Mouse (Mus musculus): ENCODE data around the gene Tsen15. TPM values are rescaled to one million over a fixed set of nuclear protein-coding genes. Genes with fewer than 3 reads are reported as not detected.
A peak's percentile ranks its signal among the peaks of the same experiment; 100 is the strongest.
"Not testable (repeated sequence)": the region's sequence is repeated elsewhere in the genome, so short reads cannot be mapped to it uniquely, and the experiment has no call there.

The Tsen15 gene
- polyA plus RNA-seq, 1 experiment from 2014 or later = 90.3 TPM

GRCm38 (mm10) chr1:152400556-152401540, 14.4 kb upstream of the Tsen15 start:
- WGBS = 15% methylated on average over 14 of the region's 14 CpGs
- DNase-seq = peak; percentile 18
- Histone ChIP-seq H3K4me1 (ENCODE audit: insufficient read depth) (no peaks in the 10 kb centered on the region), H3K4me3 (ENCODE audit: low read depth, low read length) (peak overlapping the region; percentile 58), H3K4me2 (peak overlapping the region; percentile 99), H3K27me3 (ENCODE audit: insufficient read depth, low read length) (peaks cover 17% of the 10 kb centered on the region), H3K9me3 (ENCODE audit: low read depth, low read length) (no peaks in the 10 kb centered on the region), H3K36me3 (ENCODE audit: insufficient read depth) (no peaks in the 10 kb centered on the region), H3K27ac (ENCODE audit: low read depth) (no peak overlapping the region), H3K9ac (peak overlapping the region; percentile 62)
- peak; percentile 15; the same call in 1 of the 2 replicates for ATAC-seq (ENCODE audit: insufficient read depth)
- no peak for TF ChIP-seq CTCF (IDR thresholded peaks at IDR 0.05; ENCODE audit: low read depth)

GRCm38 (mm10) chr1:152399790-152400555, 13.5 kb upstream of the Tsen15 start, which contains the start of gene Colgalt2:
Gene Colgalt2, plus strand, starts transcription at chr1:152399830.
- Histone ChIP-seq H3K4me3 (ENCODE audit: low read depth, low read length) (peak within 1 kb of the TSS; percentile 58), H3K27me3 (ENCODE audit: insufficient read depth, low read length) (peaks cover 17% of the 10 kb centered on the region), H3K36me3 (ENCODE audit: insufficient read depth) (no peaks in the 10 kb centered on the region), H3K4me1 (ENCODE audit: insufficient read depth) (no peaks in the 10 kb centered on the region), H3K9ac (peak within 1 kb of the TSS; percentile 62), H3K4me2 (peak within 1 kb of the TSS; percentile 99), H3K27ac (ENCODE audit: low read depth) (no peak within 1 kb of the TSS), H3K9me3 (ENCODE audit: low read depth, low read length) (no peaks in the 10 kb centered on the region)
- no peak for TF ChIP-seq CTCF (IDR thresholded peaks at IDR 0.05; ENCODE audit: low read depth)
- DNase-seq (peak; percentile 66), ATAC-seq (ENCODE audit: insufficient read depth) (peak; percentile 82)
- WGBS = under 1% methylated on average over 70 of the region's 70 CpGs

GRCm38 (mm10) chr1:152398708-152399107, 12.2 kb upstream of the Tsen15 start:
- Histone ChIP-seq H3K9me3 (ENCODE audit: low read depth, low read length) (no peaks in the 10 kb centered on the region), H3K36me3 (ENCODE audit: insufficient read depth) (no peaks in the 10 kb centered on the region), H3K4me2 (no peak overlapping the region), H3K27me3 (ENCODE audit: insufficient read depth, low read length) (peaks cover 17% of the 10 kb centered on the region), H3K4me3 (ENCODE audit: low read depth, low read length) (no peak overlapping the region), H3K27ac (ENCODE audit: low read depth) (no peak overlapping the region), H3K9ac (no peak overlapping the region), H3K4me1 (ENCODE audit: insufficient read depth) (no peaks in the 10 kb centered on the region)
- 47% methylated on average over 1 of the region's 1 CpGs for WGBS
- TF ChIP-seq CTCF (IDR thresholded peaks at IDR 0.05; ENCODE audit: low read depth) = no peak
- DNase-seq (no peak), ATAC-seq (ENCODE audit: insufficient read depth) (no peak)

- 65% methylated on average over 4 of the region's 4 CpGs for WGBS
- Histone ChIP-seq H3K27me3 (ENCODE audit: insufficient read depth, low read length) (no peaks in the 10 kb centered on the region), H3K4me2 (no peak overlapping the region)
Measured at GRCm38 (mm10) chr1:152394956-152395515, 8.5 kb upstream of the Tsen15 start.

GRCm38 (mm10) chr1:152394137-152394536, 7.6 kb upstream of the Tsen15 start:
- 91% methylated on average over 3 of the region's 3 CpGs for WGBS
- no peak overlapping the region for H3K4me3 ChIP-seq (ENCODE audit: low read depth, low read length)
- H3K27ac ChIP-seq (ENCODE audit: low read depth) = no peak overlapping the region
- no peaks in the 10 kb centered on the region for H3K27me3 ChIP-seq (ENCODE audit: insufficient read depth, low read length)
- DNase-seq (no peak), ATAC-seq (ENCODE audit: insufficient read depth) (no peak)
- H3K4me2 ChIP-seq = no peak overlapping the region
- no peak overlapping the region for H3K9ac ChIP-seq
- no peaks in the 10 kb centered on the region for H3K36me3 ChIP-seq (ENCODE audit: insufficient read depth)
- no peak for TF ChIP-seq CTCF (IDR thresholded peaks at IDR 0.05; ENCODE audit: low read depth)
- no peaks in the 10 kb centered on the region for H3K4me1 ChIP-seq (ENCODE audit: insufficient read depth)
- H3K9me3 ChIP-seq (ENCODE audit: low read depth, low read length) = no peaks in the 10 kb centered on the region

More at GRCm38 (mm10) chr1:152394956-152395515, 8.5 kb upstream of the Tsen15 start:
- no peak overlapping the region for H3K9ac ChIP-seq
- H3K4me3 ChIP-seq (ENCODE audit: low read depth, low read length) = no peak overlapping the region
- DNase-seq (peak; percentile 43), ATAC-seq (ENCODE audit: insufficient read depth) (no peak)
- no peak for TF ChIP-seq CTCF (IDR thresholded peaks at IDR 0.05; ENCODE audit: low read depth)
- no peaks in the 10 kb centered on the region for H3K4me1 ChIP-seq (ENCODE audit: insufficient read depth)
- H3K36me3 ChIP-seq (ENCODE audit: insufficient read depth) = no peaks in the 10 kb centered on the region
- no peaks in the 10 kb centered on the region for H3K9me3 ChIP-seq (ENCODE audit: low read depth, low read length)
- no peak overlapping the region for H3K27ac ChIP-seq (ENCODE audit: low read depth)

GRCm38 (mm10) chr1:152389271-152389670, 2.8 kb upstream of the Tsen15 start:
- Histone ChIP-seq H3K4me1 (ENCODE audit: insufficient read depth) (no peaks in the 10 kb centered on the region), H3K27me3 (ENCODE audit: insufficient read depth, low read length) (no peaks in the 10 kb centered on the region), H3K4me2 (no peak overlapping the region), H3K4me3 (ENCODE audit: low read depth, low read length) (no peak overlapping the region), H3K36me3 (ENCODE audit: insufficient read depth) (no peaks in the 10 kb centered on the region), H3K27ac (ENCODE audit: low read depth) (no peak overlapping the region), H3K9me3 (ENCODE audit: low read depth, low read length) (no peaks in the 10 kb centered on the region), H3K9ac (no peak overlapping the region)
- ATAC-seq (ENCODE audit: insufficient read depth) (no peak), DNase-seq (no peak)
- no peak for TF ChIP-seq CTCF (IDR thresholded peaks at IDR 0.05; ENCODE audit: low read depth)

- not testable (repeated sequence) for DNase-seq; ATAC-seq (ENCODE audit: insufficient read depth); H3K27me3 ChIP-seq (ENCODE audit: insufficient read depth, low read length); H3K4me1 ChIP-seq (ENCODE audit: insufficient read depth); H3K9me3 ChIP-seq (ENCODE audit: low read depth, low read length); H3K27ac ChIP-seq (ENCODE audit: low read depth)
- Histone ChIP-seq H3K9ac (peak overlapping the region; percentile 79), H3K36me3 (ENCODE audit: insufficient read depth) (peaks cover 11% of the 10 kb centered on the region; the same call in 1 of the 2 replicates), H3K4me3 (ENCODE audit: low read depth, low read length) (peak overlapping the region; percentile 82), H3K4me2 (peak overlapping the region; percentile 78)
- WGBS = 19% methylated on average over 2 of the region's 4 CpGs
Measured at GRCm38 (mm10) chr1:152385693-152386092, 795 bp downstream of the Tsen15 start.
